Mouse (Mus musculus): ENCODE results near the gene Slit3. TPM values are rescaled to one million over a fixed set of nuclear protein-coding genes. Genes with fewer than 3 reads are reported as not detected.
A peak's percentile ranks its signal among the peaks of the same experiment; 100 is the strongest.

Gene Slit3
- polyA plus RNA-seq, 1 experiment from 2014 or later, result 4.9 TPM

DNA sequence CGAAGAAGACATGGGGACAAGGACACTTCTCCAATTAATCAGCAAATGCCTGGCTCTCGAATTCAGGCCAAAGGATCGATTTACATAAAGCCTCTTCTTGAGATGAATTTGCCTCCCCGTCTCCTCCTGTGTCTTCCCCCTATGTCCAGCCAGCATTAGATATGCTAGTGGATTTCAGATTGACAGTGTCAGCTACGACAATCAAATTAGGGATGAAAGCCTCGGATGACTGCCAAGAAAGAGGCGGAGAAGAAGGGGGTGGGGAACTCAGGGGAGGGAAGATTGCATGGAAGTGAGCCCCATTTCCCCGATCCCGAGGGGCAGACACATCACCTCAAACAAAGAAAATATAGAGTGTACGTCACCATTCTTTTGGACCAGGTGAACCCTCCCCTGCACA lies 375.9 kb downstream of the Slit3 start:
- Histone ChIP-seq H3K27me3 (ENCODE audit: poor library complexity, severe bottlenecking) (peaks cover 100% of the 10 kb centered on the region), H3K4me3 (no peak overlapping the region), H3K36me3 (replicated peaks) (no peaks in the 10 kb centered on the region), H3K9me3 (no peaks in the 10 kb centered on the region), H3K4me1 (peaks cover 39% of the 10 kb centered on the region), H3K27ac (no peak overlapping the region)
- no peak for DNase-seq (ENCODE audit: extremely low spot score, low spot score)
- 78% methylated on average over 10 of the region's 10 CpGs for WGBS

DNA sequence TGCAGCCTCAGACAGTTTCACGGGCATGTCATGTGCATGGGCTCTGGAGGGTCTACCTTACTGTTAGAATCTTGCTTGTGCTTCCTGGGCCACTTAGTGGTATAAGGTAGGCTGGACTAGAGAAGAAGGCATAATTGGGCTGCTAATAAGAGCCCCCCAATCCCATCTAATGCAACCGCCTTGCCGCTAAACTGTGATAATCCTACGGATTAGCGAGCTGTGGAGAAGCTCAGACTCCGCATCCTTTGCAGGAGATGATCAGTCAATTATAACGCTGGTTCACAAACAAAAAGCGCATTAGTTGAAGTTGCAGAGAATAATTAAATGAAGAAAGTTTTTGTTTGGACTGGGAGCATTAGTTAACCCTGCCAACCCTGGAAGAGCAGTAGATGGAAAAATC lies 376.9 kb downstream of the Slit3 start:
- Histone ChIP-seq H3K4me1 (peaks cover 50% of the 10 kb centered on the region), H3K27me3 (ENCODE audit: poor library complexity, severe bottlenecking) (peaks cover 99% of the 10 kb centered on the region)

DNA sequence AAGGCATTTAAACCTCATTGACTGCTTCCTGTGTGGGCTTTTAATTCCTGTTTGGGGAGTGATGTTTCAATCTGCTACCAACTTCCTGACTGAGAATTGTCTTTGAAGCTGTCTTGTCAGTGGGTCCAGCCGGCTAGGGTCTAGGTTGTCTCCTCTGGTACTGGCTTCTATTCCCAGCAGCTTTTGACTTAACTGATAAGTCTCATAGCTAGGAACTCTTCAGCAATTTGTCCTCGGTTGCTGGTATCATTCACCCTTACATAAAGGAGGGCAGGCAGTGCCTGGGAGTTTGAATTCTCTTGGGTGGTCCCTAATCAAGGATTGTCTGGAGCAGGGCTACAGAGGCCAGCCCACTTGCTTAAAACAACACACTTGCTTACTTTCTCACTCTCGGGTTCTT lies 381.1 kb downstream of the Slit3 start:
- H3K36me3 ChIP-seq (replicated peaks), result no peaks in the 10 kb centered on the region
- H3K27ac ChIP-seq, result peak overlapping the region; percentile 44
- no peak overlapping the region for H3K4me3 ChIP-seq
- peaks cover 77% of the 10 kb centered on the region for H3K4me1 ChIP-seq
- DNase-seq (ENCODE audit: extremely low spot score, low spot score), result no peak
- WGBS, result 3% methylated on average over 3 of the region's 3 CpGs
- H3K27me3 ChIP-seq (ENCODE audit: poor library complexity, severe bottlenecking), result peaks cover 86% of the 10 kb centered on the region
- no peaks in the 10 kb centered on the region for H3K9me3 ChIP-seq

More for the DNA sequence above, 376.9 kb downstream of the Slit3 start:
- no peak overlapping the region for H3K4me3 ChIP-seq
- whole genome bisulfite sequencing, result 28% methylated on average over 8 of the region's 8 CpGs
- no peak for DNase-seq (ENCODE audit: extremely low spot score, low spot score)
- H3K9me3 ChIP-seq, result no peaks in the 10 kb centered on the region
- 0 out of 2 replicates have a peak overlapping the region, but pooled peaks have one; percentile 13 for H3K27ac ChIP-seq
- H3K36me3 ChIP-seq (replicated peaks), result no peaks in the 10 kb centered on the region

DNA sequence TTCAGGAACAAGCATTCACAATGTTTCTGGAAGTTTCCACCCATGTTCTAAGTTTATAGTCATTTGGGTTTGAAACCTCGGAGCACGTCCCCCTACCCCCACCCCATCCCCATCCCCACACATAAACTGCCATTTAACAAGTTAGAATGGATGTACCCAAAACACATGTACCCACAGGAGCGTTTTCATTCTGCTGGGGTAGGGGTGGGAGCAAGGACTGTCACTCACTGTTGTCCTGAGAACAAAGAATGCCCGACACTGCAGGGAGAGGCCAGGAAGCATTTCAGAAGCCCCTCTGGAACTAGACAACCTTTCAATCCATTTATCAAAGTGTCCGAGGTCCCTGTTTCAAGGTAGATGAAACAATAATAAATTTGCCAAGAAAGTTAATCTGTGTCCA lies 383.0 kb downstream of the Slit3 start:
- Histone ChIP-seq H3K36me3 (replicated peaks) (no peaks in the 10 kb centered on the region), H3K27ac (0 out of 2 replicates have a peak overlapping the region, but pooled peaks have one; percentile 44), H3K4me3 (no peak overlapping the region), H3K9me3 (no peaks in the 10 kb centered on the region), H3K4me1 (peaks cover 83% of the 10 kb centered on the region), H3K27me3 (ENCODE audit: poor library complexity, severe bottlenecking) (peaks cover 86% of the 10 kb centered on the region)
- no peak for DNase-seq (ENCODE audit: extremely low spot score, low spot score)
- WGBS, result 30% methylated on average over 5 of the region's 5 CpGs

DNA sequence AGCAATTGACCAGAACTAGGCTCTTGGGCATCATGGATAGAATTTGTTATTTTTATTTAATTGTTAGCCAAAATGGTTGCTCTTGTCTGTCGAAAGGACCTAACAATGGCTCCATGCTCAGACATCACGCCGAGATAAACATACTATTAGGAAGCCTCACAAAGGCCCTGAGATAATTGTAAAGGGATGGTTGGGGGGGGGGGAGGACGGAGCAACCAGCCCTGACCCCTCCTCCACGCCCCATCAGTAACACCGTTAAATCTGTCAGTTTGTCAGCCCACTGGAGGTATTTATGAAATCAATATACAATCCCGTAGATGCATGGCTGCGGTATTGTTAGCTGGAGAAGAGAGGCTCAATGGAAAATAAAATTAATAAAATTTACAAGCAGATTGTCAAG lies 383.9 kb downstream of the Slit3 start:
- H3K36me3 ChIP-seq (replicated peaks), result no peaks in the 10 kb centered on the region
- no peaks in the 10 kb centered on the region for H3K9me3 ChIP-seq
- no peak overlapping the region for H3K4me3 ChIP-seq
- no peak for DNase-seq (ENCODE audit: extremely low spot score, low spot score)
- H3K27me3 ChIP-seq (ENCODE audit: poor library complexity, severe bottlenecking), result peaks cover 86% of the 10 kb centered on the region
- H3K27ac ChIP-seq, result peak overlapping the region; percentile 74
- WGBS, result 42% methylated on average over 8 of the region's 8 CpGs
- H3K4me1 ChIP-seq, result peaks cover 91% of the 10 kb centered on the region

DNA sequence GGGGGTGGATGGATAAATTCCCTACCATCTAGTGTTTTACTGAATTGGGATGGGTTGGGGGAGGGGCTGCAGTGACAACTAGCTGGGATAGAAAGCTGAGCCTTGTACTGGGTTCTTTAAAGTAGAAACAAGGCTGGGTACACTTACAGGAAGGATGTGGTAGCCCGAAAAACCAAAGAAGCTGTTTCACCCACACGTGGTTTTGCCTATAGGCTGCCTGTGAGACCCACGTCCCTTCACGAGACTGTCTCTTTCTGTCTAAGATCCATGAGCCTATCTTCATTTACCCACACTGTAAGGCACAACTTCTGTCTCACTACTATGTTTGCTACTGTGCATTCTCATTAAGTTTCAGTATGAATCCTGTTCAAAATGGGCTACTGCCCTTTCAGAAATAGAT lies 384.3 kb downstream of the Slit3 start:
- no peak overlapping the region for H3K4me3 ChIP-seq
- H3K27ac ChIP-seq, result peak overlapping the region; percentile 74
- no peak for DNase-seq (ENCODE audit: extremely low spot score, low spot score)
- no peaks in the 10 kb centered on the region for H3K36me3 ChIP-seq (replicated peaks)
- H3K4me1 ChIP-seq, result peaks cover 95% of the 10 kb centered on the region
- WGBS, result 58% methylated on average over 4 of the region's 4 CpGs
- H3K9me3 ChIP-seq, result no peaks in the 10 kb centered on the region
- H3K27me3 ChIP-seq (ENCODE audit: poor library complexity, severe bottlenecking), result peaks cover 83% of the 10 kb centered on the region

DNA sequence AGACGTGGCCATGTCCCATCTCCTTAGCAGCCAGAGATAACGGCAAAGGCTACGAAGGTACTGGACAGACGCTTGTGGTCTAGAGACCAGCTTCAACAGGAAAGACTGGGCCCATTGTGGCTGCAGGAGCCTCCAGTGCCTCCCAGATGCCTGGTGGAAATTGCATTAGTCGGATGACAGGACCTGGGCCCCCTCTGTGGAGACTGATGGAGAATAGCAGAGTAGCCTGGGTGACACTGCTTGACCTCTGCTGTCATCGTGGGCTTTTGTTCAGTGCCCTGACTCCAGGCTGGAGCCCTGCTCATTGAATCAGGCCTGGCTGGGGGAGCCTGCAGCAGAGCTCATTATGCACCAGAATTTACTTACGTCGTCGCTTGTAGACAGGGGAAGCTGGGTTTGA lies 384.8 kb downstream of the Slit3 start:
- WGBS, result 10% methylated on average over 9 of the region's 9 CpGs
- H3K9me3 ChIP-seq, result no peaks in the 10 kb centered on the region
- peak overlapping the region; percentile 74 for H3K27ac ChIP-seq
- H3K4me1 ChIP-seq, result peaks cover 100% of the 10 kb centered on the region
- no peak overlapping the region for H3K4me3 ChIP-seq
- H3K36me3 ChIP-seq (replicated peaks), result no peaks in the 10 kb centered on the region
- peak; percentile 62 for DNase-seq (ENCODE audit: extremely low spot score, low spot score)
- peaks cover 83% of the 10 kb centered on the region for H3K27me3 ChIP-seq (ENCODE audit: poor library complexity, severe bottlenecking)

DNA sequence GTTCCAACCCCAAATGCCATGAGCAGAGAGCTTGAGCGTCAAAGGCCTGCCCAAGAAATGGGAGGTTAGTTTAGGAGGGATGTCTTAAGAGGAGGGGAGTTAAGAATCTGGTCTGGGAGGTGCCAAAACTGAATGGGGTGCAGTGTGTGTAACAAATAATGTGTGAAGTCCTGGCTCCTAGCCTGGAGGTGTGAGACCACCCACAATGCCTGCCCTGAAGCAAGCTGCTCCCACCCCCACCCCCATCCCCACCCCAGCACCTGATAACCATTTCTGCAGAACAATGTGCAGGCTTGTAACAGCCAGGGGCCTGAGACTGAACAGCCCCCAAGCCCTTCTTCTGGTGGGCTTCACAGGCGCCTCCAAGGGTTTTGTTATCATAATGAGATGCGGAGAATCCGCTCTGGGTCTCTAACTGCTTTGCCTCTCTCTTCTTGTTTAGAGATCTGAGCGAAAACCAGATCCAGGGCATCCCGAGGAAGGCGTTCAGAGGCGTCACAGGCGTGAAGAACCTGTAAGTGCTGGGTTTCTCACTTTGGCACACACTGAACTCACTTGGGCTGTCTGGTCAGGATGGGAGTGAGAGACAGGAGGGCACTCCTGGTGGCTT lies 386.9 kb downstream of the Slit3 start:
- Histone ChIP-seq H3K4me1 (peaks cover 100% of the 10 kb centered on the region), H3K9me3 (no peaks in the 10 kb centered on the region), H3K27me3 (ENCODE audit: poor library complexity, severe bottlenecking) (peaks cover 74% of the 10 kb centered on the region), H3K36me3 (replicated peaks) (no peaks in the 10 kb centered on the region), H3K27ac (peak overlapping the region; percentile 70), H3K4me3 (no peak overlapping the region)
- 25% methylated on average over 9 of the region's 9 CpGs for WGBS
- no peak for DNase-seq (ENCODE audit: extremely low spot score, low spot score)

DNA sequence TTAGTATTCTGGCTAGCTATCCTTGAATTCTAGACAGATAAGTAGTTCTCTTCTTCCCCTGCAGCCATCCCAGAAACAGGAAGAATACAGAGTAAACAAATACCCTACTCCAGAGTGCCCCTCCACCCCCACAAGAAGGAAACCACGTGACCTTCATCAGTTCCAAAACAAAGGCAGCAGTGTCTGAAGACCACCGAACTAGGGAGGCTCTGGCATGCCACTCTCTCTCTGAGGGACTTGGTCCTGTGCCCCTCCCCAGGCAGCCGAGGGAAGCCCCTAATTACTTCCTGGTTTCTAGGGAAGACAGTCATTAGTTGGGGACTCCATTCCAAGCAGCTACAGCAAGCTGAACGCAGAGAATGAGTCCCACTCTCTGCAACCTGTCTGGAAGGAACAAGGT lies 391.7 kb downstream of the Slit3 start:
- WGBS, result 6% methylated on average over 4 of the region's 4 CpGs
- Histone ChIP-seq H3K9me3 (no peaks in the 10 kb centered on the region), H3K27ac (peak overlapping the region; percentile 76), H3K4me1 (peaks cover 63% of the 10 kb centered on the region), H3K4me3 (no peak overlapping the region), H3K27me3 (ENCODE audit: poor library complexity, severe bottlenecking) (peaks cover 68% of the 10 kb centered on the region), H3K36me3 (replicated peaks) (no peaks in the 10 kb centered on the region)
- DNase-seq (ENCODE audit: extremely low spot score, low spot score), result no peak

DNA sequence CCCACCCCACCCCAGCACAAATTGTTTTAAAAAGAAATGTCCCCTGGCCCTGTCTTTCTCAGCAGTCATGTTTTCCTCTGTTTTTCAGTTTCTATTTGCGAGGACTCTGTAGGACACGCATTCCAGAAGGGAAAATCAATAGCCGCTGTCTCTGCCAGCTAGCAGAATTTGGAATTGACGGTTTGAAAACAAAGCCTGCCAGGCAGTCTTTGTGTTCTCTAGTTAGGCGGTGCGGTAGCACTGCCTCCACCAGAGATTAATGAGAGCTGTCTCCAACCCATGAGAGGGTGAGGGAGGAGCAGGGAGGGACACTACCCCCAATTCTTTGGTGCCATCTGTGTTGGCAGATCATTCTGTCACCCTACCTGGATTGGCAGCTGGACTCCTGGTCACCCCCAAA lies 392.3 kb downstream of the Slit3 start:
- no peak for DNase-seq (ENCODE audit: extremely low spot score, low spot score)
- WGBS, result 7% methylated on average over 6 of the region's 6 CpGs
- H3K4me3 ChIP-seq, result no peak overlapping the region
- H3K27ac ChIP-seq, result peak overlapping the region; percentile 76
- peaks cover 57% of the 10 kb centered on the region for H3K4me1 ChIP-seq
- no peaks in the 10 kb centered on the region for H3K36me3 ChIP-seq (replicated peaks)
- peaks cover 61% of the 10 kb centered on the region for H3K27me3 ChIP-seq (ENCODE audit: poor library complexity, severe bottlenecking)
- no peaks in the 10 kb centered on the region for H3K9me3 ChIP-seq

DNA sequence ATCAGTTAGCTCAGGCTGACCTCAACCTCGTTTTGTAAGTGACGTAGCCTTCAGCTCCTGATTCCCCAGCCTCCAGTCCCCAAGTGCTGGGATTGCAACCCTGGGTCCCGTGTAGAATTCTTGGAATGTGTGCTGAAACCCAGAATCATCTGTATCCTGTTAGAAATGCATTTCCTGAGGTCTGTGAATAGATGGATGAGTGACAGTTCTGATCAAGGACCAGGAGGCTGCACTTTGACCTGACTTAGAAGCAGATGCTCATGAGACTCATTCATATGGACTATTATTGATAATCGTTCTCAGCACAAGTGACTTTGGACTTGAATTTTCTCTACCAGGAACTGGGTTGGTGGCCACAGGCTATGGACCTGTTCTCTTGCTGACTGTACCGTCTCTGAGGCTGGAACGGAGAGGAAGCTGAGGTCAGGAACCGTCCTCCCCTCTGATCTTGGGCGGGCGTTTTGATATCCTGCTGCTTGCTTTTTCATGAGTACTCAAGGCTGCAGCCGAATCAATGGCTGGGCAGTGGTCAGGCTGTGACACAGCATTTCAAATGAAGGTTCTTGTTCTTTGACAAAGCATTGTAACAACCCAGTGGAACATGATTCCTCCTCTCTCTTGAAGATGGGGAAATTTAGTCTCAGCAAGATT lies 401.9 kb downstream of the Slit3 start:
- peaks cover 58% of the 10 kb centered on the region for H3K4me1 ChIP-seq
- no peaks in the 10 kb centered on the region for H3K36me3 ChIP-seq (replicated peaks)
- H3K4me3 ChIP-seq, result no peak overlapping the region
- peaks cover 24% of the 10 kb centered on the region; the same call in 1 of the 2 replicates for H3K27me3 ChIP-seq (ENCODE audit: poor library complexity, severe bottlenecking)
- DNase-seq (ENCODE audit: extremely low spot score, low spot score), result no peak
- WGBS, result 40% methylated on average over 10 of the region's 10 CpGs
- H3K27ac ChIP-seq, result peak overlapping the region; percentile 21
- no peaks in the 10 kb centered on the region for H3K9me3 ChIP-seq

DNA sequence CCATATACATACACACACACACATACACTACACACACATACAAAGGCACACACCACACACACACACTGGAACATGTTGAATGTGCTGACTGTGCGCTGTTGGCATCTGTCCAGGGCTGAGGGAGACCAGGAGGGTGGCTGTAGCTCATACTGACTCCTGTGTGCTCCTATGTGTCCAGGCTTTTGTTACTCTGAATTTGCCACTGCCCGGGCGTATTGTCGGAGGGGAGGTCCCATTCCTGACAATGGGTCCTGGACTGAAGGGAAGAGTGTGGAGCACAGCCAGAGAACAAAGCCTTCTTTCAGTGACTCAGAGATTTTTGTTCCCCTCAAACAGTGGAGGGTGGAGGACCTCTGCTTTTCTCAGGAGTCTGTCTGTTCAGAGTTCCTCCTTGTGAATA lies 402.7 kb downstream of the Slit3 start:
- peak overlapping the region; percentile 54 for H3K27ac ChIP-seq
- WGBS, result 28% methylated on average over 4 of the region's 4 CpGs
- H3K9me3 ChIP-seq, result no peaks in the 10 kb centered on the region
- no peaks in the 10 kb centered on the region for H3K36me3 ChIP-seq (replicated peaks)
- peaks cover 24% of the 10 kb centered on the region; the same call in 1 of the 2 replicates for H3K27me3 ChIP-seq (ENCODE audit: poor library complexity, severe bottlenecking)
- peaks cover 67% of the 10 kb centered on the region for H3K4me1 ChIP-seq
- no peak for DNase-seq (ENCODE audit: extremely low spot score, low spot score)
- no peak overlapping the region for H3K4me3 ChIP-seq

DNA sequence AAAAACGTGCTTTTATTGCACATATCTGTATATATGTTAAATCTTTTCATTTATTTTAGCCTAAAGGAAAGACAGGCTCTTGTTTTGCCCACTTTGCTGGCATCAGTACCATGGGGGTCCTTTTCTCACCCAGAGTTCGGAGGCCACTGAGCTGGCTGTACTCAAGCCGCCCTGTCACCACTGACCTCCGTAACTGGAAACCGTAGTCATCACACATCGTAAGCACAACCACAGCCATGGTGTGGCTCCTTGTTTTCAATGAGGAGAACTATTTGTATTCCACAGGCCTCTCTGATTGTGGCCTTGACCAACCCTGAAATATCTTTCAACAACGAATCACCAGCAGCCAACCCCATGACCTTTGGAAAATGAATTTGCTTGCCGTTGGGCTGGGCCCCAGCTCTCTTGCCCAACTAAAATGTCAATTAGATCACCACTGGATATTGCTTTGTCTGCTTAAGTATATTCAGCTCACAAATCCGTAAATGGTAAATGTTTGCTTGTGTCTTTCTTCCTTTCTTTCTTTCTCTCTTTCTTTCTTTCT lies 405.3 kb downstream of the Slit3 start:
- Histone ChIP-seq H3K9me3 (no peaks in the 10 kb centered on the region), H3K4me1 (peaks cover 80% of the 10 kb centered on the region), H3K27me3 (ENCODE audit: poor library complexity, severe bottlenecking) (peaks cover 36% of the 10 kb centered on the region), H3K36me3 (replicated peaks) (no peaks in the 10 kb centered on the region), H3K27ac (no peak overlapping the region), H3K4me3 (no peak overlapping the region)
- WGBS, result 85% methylated on average over 9 of the region's 9 CpGs
- DNase-seq (ENCODE audit: extremely low spot score, low spot score), result no peak
